29 mouse cellular contexts compared by ENCODE assay signal in the genomic region with DNA sequence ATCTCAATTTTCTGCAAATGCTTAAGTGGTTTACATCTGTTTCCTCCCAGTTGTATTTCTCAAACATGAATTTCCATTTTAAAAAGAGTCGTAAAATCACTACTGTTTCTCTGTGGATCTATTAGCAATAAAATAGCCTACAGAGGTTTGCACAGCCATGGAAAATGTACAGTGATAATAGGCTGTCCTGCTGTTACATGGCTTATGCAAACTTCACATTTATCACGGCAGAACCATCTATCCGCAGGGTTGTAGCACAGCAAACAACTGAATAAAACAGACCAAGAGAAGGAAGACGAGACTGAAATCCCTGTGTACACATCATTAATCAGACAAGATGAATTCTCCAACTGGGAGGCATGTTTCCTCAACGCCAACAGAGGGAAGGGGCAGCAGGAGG.
DNase-seq lines count a peak whose midpoint lies in the region; ATAC-seq lines count a peak whose summit lies in the region.
"Had no signal": no experiment of that assay in that cellular context is flagged by ENCODE, and none has a peak within 500 bp of the region (broad histone marks: within the 10 kb centered on the region; RNA-seq: fewer than 3 reads in every experiment).

No protein-coding gene starts in this region.

- H3K4me1 ChIP-seq in forebrain, embryonic 15.5 days: no peaks in the 10 kb centered on the region
- H3K4me1 ChIP-seq in forebrain, embryonic 12.5 days: no peaks in the 10 kb centered on the region
- peaks cover 44% of the 10 kb centered on the region for H3K4me1 ChIP-seq in neural tube, embryonic 13.5 days (replicated peaks)
- H3K4me1 ChIP-seq in midbrain, embryonic 16.5 days (ENCODE audit: control insufficient read depth, insufficient read depth, low read length): 0 out of 2 replicates have a peak, but pooled peaks cover 4% of the 10 kb centered on the region
- H3K4me1 ChIP-seq: embryonic facial prominence, embryonic 12.5 days; heart, embryonic 10.5 days; heart, embryonic 15.5 days; lung, embryonic 15.5 days had no signal

- no peak for ATAC-seq in forebrain, embryonic 15.5 days (replicated peaks)
- ATAC-seq in forebrain, embryonic 12.5 days (ENCODE audit: low FRiP score): no peak
- ATAC-seq in neural tube, embryonic 13.5 days (ENCODE audit: low read depth): peak; percentile 82
- ATAC-seq in midbrain, embryonic 16.5 days: no peak
- ATAC-seq: activated CD4-positive, CD25-positive, alpha-beta regulatory T cell, adult 4 months; forebrain, embryonic 16.5 days; intestine, postnatal 0 days had no signal

- H3K36me3 ChIP-seq in forebrain, embryonic 15.5 days: no peaks in the 10 kb centered on the region
- H3K36me3 ChIP-seq in forebrain, embryonic 12.5 days (replicated peaks): no peaks in the 10 kb centered on the region
- H3K36me3 ChIP-seq in neural tube, embryonic 13.5 days: no peaks in the 10 kb centered on the region
- H3K36me3 ChIP-seq in midbrain, embryonic 16.5 days (ENCODE audit: control insufficient read depth, insufficient read depth, low read length): no peaks in the 10 kb centered on the region
- H3K36me3 ChIP-seq: embryonic facial prominence, embryonic 12.5 days; heart, embryonic 10.5 days; heart, embryonic 15.5 days; limb, embryonic 13.5 days; lung, embryonic 15.5 days had no signal

- no peak for DNase-seq in neural tube, embryonic 10.5 days (ENCODE audit: extremely low spot score, low spot score)
- DNase-seq in thymus, postnatal 0 days (ENCODE audit: low spot score): no peak
- DNase-seq in frontal cortex, postnatal 14 days (ENCODE audit: low spot score in 2 of 2): no peak
- no peak for DNase-seq in adrenal gland, adult 18-20 months (ENCODE audit: low spot score in 2 of 2)
- DNase-seq: adrenal gland, postnatal 10 days; cerebellum, adult 11 months; cerebellum, adult 9-11 months; embryo, embryonic 11 days; gastrocnemius, postnatal 10 days; kidney, postnatal 25 days; lung, postnatal 36 days; right cerebral cortex, adult 18-20 months; spleen, adult 18-20 months; thymus, postnatal 36 days had no signal

- no peaks in the 10 kb centered on the region for H3K27me3 ChIP-seq in forebrain, embryonic 15.5 days
- 0 out of 2 replicates have a peak, but pooled peaks cover 2% of the 10 kb centered on the region for H3K27me3 ChIP-seq in forebrain, embryonic 12.5 days
- H3K27me3 ChIP-seq in neural tube, embryonic 13.5 days: no peaks in the 10 kb centered on the region
- no peaks in the 10 kb centered on the region for H3K27me3 ChIP-seq in midbrain, embryonic 16.5 days (ENCODE audit: control insufficient read depth, insufficient read depth, low read depth, low read length)
- H3K27me3 ChIP-seq: CH12.LX; heart, embryonic 15.5 days; lung, embryonic 15.5 days had no signal

- no peaks in the 10 kb centered on the region for H3K9me3 ChIP-seq in forebrain, embryonic 15.5 days
- no peaks in the 10 kb centered on the region for H3K9me3 ChIP-seq in forebrain, embryonic 12.5 days
- H3K9me3 ChIP-seq in neural tube, embryonic 13.5 days: no peaks in the 10 kb centered on the region
- H3K9me3 ChIP-seq in midbrain, embryonic 16.5 days (replicated peaks; ENCODE audit: control insufficient read depth, low read length, poor library complexity, severe bottlenecking): no peaks in the 10 kb centered on the region
- H3K9me3 ChIP-seq: embryonic facial prominence, embryonic 12.5 days; heart, embryonic 10.5 days; heart, embryonic 15.5 days; limb, embryonic 13.5 days; lung, embryonic 15.5 days had no signal

- H3K9ac ChIP-seq in forebrain, embryonic 15.5 days (replicated peaks): no peak overlapping the region
- H3K9ac ChIP-seq in forebrain, embryonic 12.5 days: no peak overlapping the region
- H3K9ac ChIP-seq in neural tube, embryonic 13.5 days: no peak overlapping the region
- no peak overlapping the region for H3K9ac ChIP-seq in midbrain, embryonic 16.5 days (ENCODE audit: low read depth, low read length)
- H3K9ac ChIP-seq: embryonic facial prominence, embryonic 12.5 days; heart, embryonic 15.5 days; limb, embryonic 13.5 days; lung, embryonic 15.5 days had no signal

- no peak overlapping the region for H3K4me2 ChIP-seq in forebrain, embryonic 15.5 days (replicated peaks)
- H3K4me2 ChIP-seq in forebrain, embryonic 12.5 days: no peak overlapping the region
- H3K4me2 ChIP-seq in neural tube, embryonic 13.5 days: peak overlapping the region; percentile 4; the same call in 1 of the 2 replicates
- no peak overlapping the region for H3K4me2 ChIP-seq in midbrain, embryonic 16.5 days (ENCODE audit: low read length)
- H3K4me2 ChIP-seq: embryonic facial prominence, embryonic 12.5 days; heart, embryonic 15.5 days; limb, embryonic 13.5 days; liver, embryonic 11.5 days; lung, embryonic 15.5 days had no signal

- 73% methylated on average over 5 of the region's 5 CpGs for WGBS in forebrain, embryonic 15.5 days
- 80% methylated on average over 5 of the region's 5 CpGs for WGBS in forebrain, embryonic 12.5 days
- WGBS in neural tube, embryonic 13.5 days: 27% methylated on average over 5 of the region's 5 CpGs
- 53% methylated on average over 5 of the region's 5 CpGs for WGBS in midbrain, embryonic 16.5 days

- H3K27ac ChIP-seq in forebrain, embryonic 15.5 days (replicated peaks): 0 out of 2 replicates have a peak overlapping the region, but pooled peaks have one; percentile 15
- no peak overlapping the region for H3K27ac ChIP-seq in forebrain, embryonic 12.5 days
- peak overlapping the region; percentile 71 for H3K27ac ChIP-seq in neural tube, embryonic 13.5 days (replicated peaks)
- H3K27ac ChIP-seq in midbrain, embryonic 16.5 days (ENCODE audit: low read length): peak overlapping the region; percentile 40; the same call in 1 of the 2 replicates
- H3K27ac ChIP-seq: embryonic facial prominence, embryonic 12.5 days; heart, embryonic 10.5 days; heart, embryonic 15.5 days; left cerebral cortex, adult 2 months; limb, embryonic 13.5 days; lung, embryonic 15.5 days had no signal

- H3K4me3 ChIP-seq in forebrain, embryonic 15.5 days: no peak overlapping the region
- H3K4me3 ChIP-seq in forebrain, embryonic 12.5 days (replicated peaks): no peak overlapping the region
- H3K4me3 ChIP-seq in neural tube, embryonic 13.5 days: no peak overlapping the region
- H3K4me3 ChIP-seq in midbrain, embryonic 16.5 days (ENCODE audit: low read depth, low read length): no peak overlapping the region
- H3K4me3 ChIP-seq: embryonic facial prominence, embryonic 12.5 days; heart, embryonic 10.5 days; heart, embryonic 15.5 days; left cerebral cortex, adult 2 months; limb, embryonic 13.5 days; lung, embryonic 15.5 days had no signal
